Mouse (Mus musculus): ENCODE measurements around the gene Rapgef4. TPM values are rescaled to one million over a fixed set of nuclear protein-coding genes. Genes with fewer than 3 reads are reported as not detected.
A peak's percentile ranks its signal among the peaks of the same experiment; 100 is the strongest.

Rapgef4 gene
- polyA plus RNA-seq, 1 experiment from 2014 or later, result 16.7 TPM

- Histone ChIP-seq H3K9me3 (no peaks in the 10 kb centered on the region), H3K27me3 (peaks cover 25% of the 10 kb centered on the region; the same call in 1 of the 2 replicates), H3K27ac (no peak overlapping the region), H3K9ac (no peak overlapping the region), H3K4me1 (replicated peaks) (no peaks in the 10 kb centered on the region), H3K36me3 (no peaks in the 10 kb centered on the region), H3K4me3 (no peak overlapping the region), H3K4me2 (no peak overlapping the region)
- WGBS, result 86% methylated on average over 16 of the region's 16 CpGs
- no peak for ATAC-seq (ENCODE audit: low FRiP score)
Measured at GRCm38 (mm10) chr2:72222736-72223455, 241.9 kb downstream of the Rapgef4 start.

DNA sequence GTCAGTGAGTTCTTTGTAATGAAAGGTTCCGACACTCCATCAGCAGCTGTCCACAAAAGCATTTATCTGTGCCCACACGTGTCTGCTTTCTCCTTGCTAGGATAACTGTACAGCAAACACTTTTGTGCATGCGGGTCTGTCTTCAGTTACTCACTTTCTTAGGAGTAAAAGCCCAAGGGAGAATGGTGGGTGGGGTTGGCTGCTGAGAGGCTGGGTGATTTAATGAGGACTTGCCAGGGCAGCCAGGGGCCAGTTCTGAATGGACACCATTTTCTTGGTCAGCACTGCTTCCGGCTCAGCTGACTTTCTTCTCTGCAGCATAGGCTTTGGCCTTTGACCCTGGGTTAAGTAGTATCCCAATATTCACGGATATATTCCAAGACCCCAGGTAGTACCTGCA is 242.4 kb downstream of the Rapgef4 start:
- H3K4me1 ChIP-seq (replicated peaks), result 0 out of 2 replicates have a peak, but pooled peaks cover under 1% of the 10 kb centered on the region
- 64% methylated on average over 5 of the region's 5 CpGs for WGBS
- no peaks in the 10 kb centered on the region for H3K9me3 ChIP-seq
- H3K27me3 ChIP-seq, result peaks cover 25% of the 10 kb centered on the region; the same call in 1 of the 2 replicates
- H3K36me3 ChIP-seq, result no peaks in the 10 kb centered on the region
- H3K4me3 ChIP-seq, result no peak overlapping the region
- no peak overlapping the region for H3K27ac ChIP-seq
- H3K9ac ChIP-seq, result no peak overlapping the region
- no peak overlapping the region for H3K4me2 ChIP-seq
- ATAC-seq (ENCODE audit: low FRiP score), result no peak

- 0 out of 2 replicates have a peak, but pooled peaks cover 3% of the 10 kb centered on the region for H3K4me1 ChIP-seq (replicated peaks)
- H3K9me3 ChIP-seq, result no peaks in the 10 kb centered on the region
- H3K4me2 ChIP-seq, result no peak overlapping the region
- WGBS, result 94% methylated on average over 6 of the region's 6 CpGs
- no peak overlapping the region for H3K9ac ChIP-seq
- H3K27ac ChIP-seq, result no peak overlapping the region
- H3K4me3 ChIP-seq, result no peak overlapping the region
- H3K36me3 ChIP-seq, result no peaks in the 10 kb centered on the region
- peaks cover 32% of the 10 kb centered on the region for H3K27me3 ChIP-seq
- no peak for ATAC-seq (ENCODE audit: low FRiP score)
Measured at GRCm38 (mm10) chr2:72226006-72226405, 245.0 kb downstream of the Rapgef4 start.

GRCm38 (mm10) chr2:72227416-72227815 is 246.4 kb downstream of the Rapgef4 start:
- Histone ChIP-seq H3K4me3 (no peak overlapping the region), H3K9ac (no peak overlapping the region), H3K27ac (no peak overlapping the region), H3K36me3 (no peaks in the 10 kb centered on the region), H3K4me1 (replicated peaks) (0 out of 2 replicates have a peak, but pooled peaks cover 3% of the 10 kb centered on the region), H3K27me3 (peaks cover 44% of the 10 kb centered on the region), H3K9me3 (no peaks in the 10 kb centered on the region), H3K4me2 (no peak overlapping the region)
- ATAC-seq (ENCODE audit: low FRiP score), result no peak
- WGBS, result 93% methylated on average over 6 of the region's 6 CpGs

DNA sequence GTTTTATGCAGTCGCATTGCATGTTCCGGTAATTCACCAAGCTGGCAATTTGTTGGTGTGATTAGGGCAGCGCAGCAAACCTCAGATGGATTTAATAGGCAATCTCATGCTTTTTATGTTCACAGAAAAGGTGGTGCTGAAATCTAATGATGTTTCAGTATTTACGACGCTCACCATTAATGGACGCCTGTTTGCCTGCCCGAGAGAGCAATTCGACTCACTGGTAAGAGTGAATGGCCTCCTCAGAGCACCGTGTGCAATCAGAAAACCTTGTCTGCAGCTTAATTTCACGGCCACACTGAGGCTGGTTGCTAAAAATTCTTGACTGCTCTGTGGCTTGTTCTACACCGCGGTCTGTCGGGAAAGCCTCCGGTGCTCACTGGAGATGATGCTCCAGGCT is 247.8 kb downstream of the Rapgef4 start:
- H3K9me3 ChIP-seq, result no peaks in the 10 kb centered on the region
- ATAC-seq (ENCODE audit: low FRiP score), result no peak
- no peak overlapping the region for H3K9ac ChIP-seq
- H3K27me3 ChIP-seq, result peaks cover 45% of the 10 kb centered on the region
- 0 out of 2 replicates have a peak, but pooled peaks cover 3% of the 10 kb centered on the region for H3K4me1 ChIP-seq (replicated peaks)
- peak overlapping the region; percentile 58 for H3K27ac ChIP-seq
- H3K4me3 ChIP-seq, result no peak overlapping the region
- 59% methylated on average over 14 of the region's 14 CpGs for WGBS
- H3K4me2 ChIP-seq, result peak overlapping the region; percentile 15; the same call in 1 of the 2 replicates
- H3K36me3 ChIP-seq, result no peaks in the 10 kb centered on the region

DNA sequence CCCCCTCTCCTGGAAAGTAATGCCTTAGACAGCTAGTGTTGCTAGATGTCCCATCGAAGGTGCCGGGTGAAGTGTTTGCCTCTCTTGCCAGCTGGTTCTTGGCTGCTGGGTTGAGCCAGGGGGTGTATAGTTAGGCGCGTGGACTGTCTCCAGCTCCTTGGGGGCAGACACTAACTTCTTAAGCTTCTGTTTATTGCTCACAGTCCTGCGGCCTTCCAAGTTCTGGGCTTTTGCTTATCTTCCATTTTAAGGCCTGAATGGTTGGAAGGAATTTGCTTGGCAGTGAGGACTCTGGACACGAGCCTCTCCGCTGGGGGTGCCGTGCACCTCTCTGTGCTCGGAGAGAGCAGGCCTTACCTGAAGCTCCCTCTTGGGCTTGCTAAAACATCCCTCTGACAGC is 249.5 kb downstream of the Rapgef4 start:
- 93% methylated on average over 9 of the region's 9 CpGs for WGBS
- peaks cover 44% of the 10 kb centered on the region for H3K27me3 ChIP-seq
- no peak overlapping the region for H3K4me3 ChIP-seq
- no peak for ATAC-seq (ENCODE audit: low FRiP score)
- no peak overlapping the region for H3K4me2 ChIP-seq
- H3K36me3 ChIP-seq, result no peaks in the 10 kb centered on the region
- H3K4me1 ChIP-seq (replicated peaks), result peaks cover 7% of the 10 kb centered on the region
- H3K27ac ChIP-seq, result no peak overlapping the region
- H3K9me3 ChIP-seq, result no peaks in the 10 kb centered on the region
- H3K9ac ChIP-seq, result no peak overlapping the region

GRCm38 (mm10) chr2:72234085-72234484 is 253.0 kb downstream of the Rapgef4 start:
- Histone ChIP-seq H3K36me3 (no peaks in the 10 kb centered on the region), H3K4me1 (replicated peaks) (peaks cover 9% of the 10 kb centered on the region), H3K27ac (no peak overlapping the region), H3K9me3 (no peaks in the 10 kb centered on the region), H3K4me3 (no peak overlapping the region), H3K27me3 (peaks cover 38% of the 10 kb centered on the region), H3K9ac (no peak overlapping the region), H3K4me2 (no peak overlapping the region)
- whole genome bisulfite sequencing, result 88% methylated on average over 11 of the region's 11 CpGs
- no peak for ATAC-seq (ENCODE audit: low FRiP score)

GRCm38 (mm10) chr2:72234943-72235342 is 253.9 kb downstream of the Rapgef4 start:
- Histone ChIP-seq H3K9me3 (no peaks in the 10 kb centered on the region), H3K4me3 (no peak overlapping the region), H3K36me3 (no peaks in the 10 kb centered on the region), H3K4me1 (replicated peaks) (peaks cover 9% of the 10 kb centered on the region), H3K27ac (no peak overlapping the region), H3K4me2 (no peak overlapping the region), H3K27me3 (peaks cover 38% of the 10 kb centered on the region), H3K9ac (no peak overlapping the region)
- ATAC-seq (ENCODE audit: low FRiP score), result no peak
- WGBS, result 4% methylated on average over 3 of the region's 3 CpGs

DNA sequence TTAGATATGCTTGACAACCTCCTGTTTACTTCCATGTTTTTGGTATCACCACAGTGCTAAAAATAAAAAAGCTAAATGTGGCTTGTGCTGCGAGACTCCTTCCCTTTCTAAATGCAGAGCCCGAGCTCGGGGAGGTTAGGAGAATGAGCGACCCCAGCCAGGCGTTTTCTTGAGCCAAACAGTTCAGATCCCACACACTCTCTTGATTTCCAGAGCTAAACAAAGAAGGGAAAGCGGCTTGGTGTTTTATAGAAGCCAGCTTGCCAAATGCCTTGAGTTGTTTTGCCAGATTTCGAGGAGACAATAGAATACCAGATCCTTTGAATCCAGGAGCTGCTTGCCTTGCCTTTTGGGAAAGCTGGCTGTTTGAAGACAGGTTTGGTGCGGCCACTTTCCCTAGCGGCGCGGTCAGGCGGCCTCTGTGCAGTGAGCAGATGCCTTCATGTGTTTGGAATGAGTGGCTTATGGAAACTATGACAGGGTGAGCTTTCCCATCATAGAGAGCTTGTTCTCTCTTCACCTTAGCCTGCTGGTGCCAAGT is 254.4 kb downstream of the Rapgef4 start:
- H3K9ac ChIP-seq, result no peak overlapping the region
- WGBS, result 57% methylated on average over 12 of the region's 12 CpGs

GRCm38 (mm10) chr2:72238421-72238820 is 257.4 kb downstream of the Rapgef4 start:
- H3K4me1 ChIP-seq (replicated peaks), result peaks cover 20% of the 10 kb centered on the region
- no peak overlapping the region for H3K27ac ChIP-seq
- no peaks in the 10 kb centered on the region for H3K9me3 ChIP-seq
- peaks cover 21% of the 10 kb centered on the region for H3K27me3 ChIP-seq
- H3K4me3 ChIP-seq, result no peak overlapping the region
- H3K36me3 ChIP-seq, result no peaks in the 10 kb centered on the region
- H3K4me2 ChIP-seq, result no peak overlapping the region
- H3K9ac ChIP-seq, result no peak overlapping the region
- 80% methylated on average over 2 of the region's 2 CpGs for WGBS
- ATAC-seq (ENCODE audit: low FRiP score), result no peak

More for the DNA sequence above, 254.4 kb downstream of the Rapgef4 start:
- Histone ChIP-seq H3K9me3 (no peaks in the 10 kb centered on the region), H3K27me3 (peaks cover 40% of the 10 kb centered on the region), H3K27ac (peak overlapping the region; percentile 62; the same call in 1 of the 2 replicates), H3K36me3 (no peaks in the 10 kb centered on the region), H3K4me3 (no peak overlapping the region), H3K4me2 (no peak overlapping the region), H3K4me1 (replicated peaks) (peaks cover 9% of the 10 kb centered on the region)
- no peak for ATAC-seq (ENCODE audit: low FRiP score)

- Histone ChIP-seq H3K36me3 (no peaks in the 10 kb centered on the region), H3K9ac (no peak overlapping the region), H3K4me2 (no peak overlapping the region), H3K4me1 (replicated peaks) (peaks cover 20% of the 10 kb centered on the region), H3K27ac (no peak overlapping the region), H3K4me3 (no peak overlapping the region), H3K9me3 (no peaks in the 10 kb centered on the region), H3K27me3 (peaks cover 16% of the 10 kb centered on the region)
- 54% methylated on average over 11 of the region's 11 CpGs for WGBS
- ATAC-seq (ENCODE audit: low FRiP score), result no peak
Measured at GRCm38 (mm10) chr2:72238925-72239324, 257.9 kb downstream of the Rapgef4 start.

DNA sequence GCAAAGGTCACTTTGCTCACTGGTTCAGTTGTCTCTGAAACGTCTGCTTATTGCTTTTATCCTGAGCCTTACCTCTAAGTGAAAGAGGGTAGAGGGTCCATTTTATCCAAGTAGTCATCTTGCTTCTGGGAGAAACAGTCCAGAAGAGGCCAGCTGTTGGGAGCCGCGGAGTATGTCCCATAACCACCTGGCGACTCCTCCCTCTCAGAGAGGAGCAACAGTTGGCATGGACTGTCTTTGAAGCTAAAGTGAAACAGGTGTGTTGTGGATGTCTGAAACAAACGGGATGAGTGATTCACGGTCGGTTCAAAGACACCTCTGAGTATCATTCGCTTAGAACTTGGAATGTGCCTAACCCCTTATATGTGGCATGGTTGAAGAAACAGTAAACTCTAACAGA is 258.4 kb downstream of the Rapgef4 start:
- WGBS, result 93% methylated on average over 8 of the region's 8 CpGs
- H3K27me3 ChIP-seq, result peaks cover 10% of the 10 kb centered on the region
- no peak overlapping the region for H3K9ac ChIP-seq
- H3K36me3 ChIP-seq, result no peaks in the 10 kb centered on the region
- no peak for ATAC-seq (ENCODE audit: low FRiP score)
- H3K4me3 ChIP-seq, result no peak overlapping the region
- H3K27ac ChIP-seq, result no peak overlapping the region
- no peaks in the 10 kb centered on the region for H3K9me3 ChIP-seq
- no peak overlapping the region for H3K4me2 ChIP-seq
- H3K4me1 ChIP-seq (replicated peaks), result peaks cover 20% of the 10 kb centered on the region

DNA sequence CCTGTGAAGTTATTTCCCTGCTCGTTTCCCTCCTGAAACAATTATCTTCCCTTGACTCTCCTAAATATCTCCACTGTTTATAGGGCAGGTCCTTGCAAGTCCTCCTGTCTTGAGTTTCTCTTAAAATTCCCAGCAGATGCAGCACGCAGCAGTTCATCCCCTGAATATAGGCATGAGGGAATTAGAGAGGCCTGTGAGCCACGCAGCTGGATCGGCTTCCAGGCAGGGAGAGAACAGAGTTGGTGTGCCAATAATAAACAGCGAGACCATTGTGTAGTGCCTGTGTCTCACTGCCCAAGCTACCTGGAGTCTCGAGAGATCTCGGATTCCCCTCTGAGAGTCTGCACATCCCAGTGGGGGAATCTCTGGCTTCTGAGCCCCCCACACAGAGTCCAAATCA is 259.0 kb downstream of the Rapgef4 start:
- Histone ChIP-seq H3K4me1 (replicated peaks) (peaks cover 20% of the 10 kb centered on the region), H3K36me3 (no peaks in the 10 kb centered on the region), H3K27me3 (peaks cover 9% of the 10 kb centered on the region), H3K9me3 (no peaks in the 10 kb centered on the region), H3K27ac (no peak overlapping the region), H3K4me3 (no peak overlapping the region), H3K4me2 (no peak overlapping the region), H3K9ac (no peak overlapping the region)
- WGBS, result 75% methylated on average over 7 of the region's 7 CpGs
- no peak for ATAC-seq (ENCODE audit: low FRiP score)
